Mouse (Mus musculus) urinary bladder, postnatal 25 days (tissue): Measurements from ENCODE around the gene Crat.

Source experiments
- DNase-seq: peaks from one replicate; pipeline ENCODE4 v3.0.0; 2022; ENCODE audit warnings: low spot score

Crat gene

DNA sequence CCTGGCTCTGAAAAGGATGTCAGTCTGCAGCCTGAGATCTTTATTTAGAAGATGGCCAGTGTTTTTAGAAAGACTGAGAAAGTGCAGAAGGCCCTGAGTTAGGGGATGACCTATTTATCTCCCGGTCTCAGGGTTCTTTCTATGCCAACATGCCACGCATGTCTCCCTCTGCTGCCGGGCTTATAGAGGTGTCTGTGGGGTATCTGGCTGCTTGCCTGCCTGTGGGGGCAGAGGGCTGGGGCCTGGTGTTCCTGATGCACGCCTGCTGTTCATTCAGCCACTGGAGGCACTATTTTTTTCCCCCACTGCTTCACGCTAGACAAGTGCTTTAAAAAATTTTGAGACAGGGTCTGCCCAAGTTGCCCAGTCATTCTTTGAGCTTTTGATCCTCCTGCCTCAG, 49.4 kb downstream of the Crat start:
- no peak for DNase-seq

DNA sequence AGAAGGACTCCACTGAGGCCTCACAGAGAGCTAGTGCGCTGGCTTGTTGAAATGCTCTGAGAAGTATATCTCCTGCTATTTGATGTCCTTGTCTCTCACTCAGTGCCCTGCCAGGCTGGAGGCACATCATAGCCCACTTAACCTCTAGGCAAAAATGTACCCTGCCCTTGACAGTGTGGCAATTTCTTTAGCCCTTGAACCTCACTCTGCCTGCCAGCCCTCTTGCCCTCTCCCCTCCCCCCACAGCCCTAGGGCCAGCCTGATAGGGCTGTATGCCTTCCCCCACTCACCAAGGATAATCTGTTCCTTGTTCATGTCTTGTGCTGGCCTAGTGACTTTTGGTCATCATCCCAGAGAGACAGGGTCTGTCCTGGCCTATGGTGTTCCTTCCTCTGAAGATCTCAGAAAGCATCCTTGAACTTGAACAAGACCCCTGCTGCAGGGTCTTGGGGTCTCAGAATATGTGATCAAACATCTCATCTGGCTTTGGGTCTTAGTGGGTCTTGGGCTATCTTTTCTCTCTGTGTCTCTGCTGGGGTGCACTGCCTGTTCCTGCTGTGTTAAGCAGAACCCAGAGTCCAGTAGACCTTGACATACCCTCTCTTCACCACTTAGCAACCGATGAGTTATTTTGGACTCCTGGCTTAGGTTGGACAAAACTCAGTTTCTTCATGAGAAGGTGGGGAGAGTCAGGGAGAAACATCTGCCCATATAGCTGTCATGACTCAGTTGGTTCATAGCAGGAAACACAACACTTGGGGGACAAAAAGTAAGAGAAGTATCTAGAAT, 50.1 kb downstream of the Crat start:
- no peak for DNase-seq

DNA sequence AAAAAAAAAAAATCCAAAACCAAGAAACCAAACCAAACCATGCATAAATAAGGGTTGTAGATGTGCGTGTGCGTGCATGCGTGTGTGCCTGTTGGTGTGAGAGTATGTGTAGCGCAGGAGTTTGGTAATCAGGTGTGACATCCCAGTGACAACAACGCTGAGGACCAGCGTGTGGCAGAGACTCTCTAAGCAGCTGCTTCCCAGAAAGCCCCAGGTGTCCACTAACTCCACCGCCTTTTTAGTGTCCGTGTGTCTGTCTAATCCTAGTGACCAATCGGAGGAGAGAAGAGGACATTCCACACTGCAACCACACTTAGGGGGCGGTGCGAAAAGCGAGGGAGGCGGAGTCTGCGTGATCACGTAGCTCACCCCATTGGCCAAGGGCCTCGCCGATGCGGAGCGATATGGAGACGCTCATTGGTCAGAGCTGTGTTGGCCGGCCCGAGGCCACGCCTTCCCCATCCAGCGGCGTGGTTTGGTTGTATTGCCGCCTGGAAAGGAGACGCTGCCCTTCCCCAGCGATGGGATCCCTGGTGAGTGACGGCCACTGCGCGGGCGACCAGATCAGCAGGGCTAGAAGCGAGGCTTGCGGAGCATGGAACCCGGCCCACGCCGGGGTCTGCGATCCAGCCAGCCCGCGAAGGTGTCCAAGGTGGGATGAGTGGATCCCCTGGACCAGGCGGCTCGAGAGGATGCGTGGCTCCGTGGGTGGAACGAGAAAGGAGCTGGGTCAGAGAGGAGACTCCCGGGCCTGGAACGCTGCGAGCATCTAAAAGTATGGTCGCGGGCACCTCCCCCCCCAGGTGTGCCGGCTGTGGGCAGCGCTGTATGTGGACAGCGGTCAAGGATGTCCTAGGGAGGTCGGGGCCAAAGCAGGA, 51.6 kb downstream of the Crat start, which contains the start of gene Miga2:
TSS of gene Miga2 (plus strand) at position 461 of the 878 bp plus-strand sequence.
- DNase-seq, result peak; percentile 95

DNA sequence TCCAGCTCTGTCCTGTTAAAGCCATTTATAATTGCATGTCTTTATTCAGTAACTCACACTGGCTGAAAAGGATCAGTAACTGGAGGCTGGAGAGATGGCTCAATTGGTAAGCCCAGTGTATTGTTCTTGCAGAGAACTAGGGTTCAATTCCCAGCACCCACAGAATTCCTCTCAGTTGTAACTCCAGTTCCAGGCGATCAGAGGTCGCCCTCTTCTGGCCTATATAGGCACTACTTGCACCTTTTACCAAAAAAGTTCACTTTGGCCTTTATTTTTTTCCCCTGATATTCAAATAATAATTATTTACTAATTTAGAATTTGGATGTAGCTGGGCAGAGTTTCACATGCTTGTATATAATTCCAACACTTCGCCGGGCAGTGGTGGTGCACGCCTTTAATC, 52.7 kb downstream of the Crat start:
- no peak for DNase-seq

DNA sequence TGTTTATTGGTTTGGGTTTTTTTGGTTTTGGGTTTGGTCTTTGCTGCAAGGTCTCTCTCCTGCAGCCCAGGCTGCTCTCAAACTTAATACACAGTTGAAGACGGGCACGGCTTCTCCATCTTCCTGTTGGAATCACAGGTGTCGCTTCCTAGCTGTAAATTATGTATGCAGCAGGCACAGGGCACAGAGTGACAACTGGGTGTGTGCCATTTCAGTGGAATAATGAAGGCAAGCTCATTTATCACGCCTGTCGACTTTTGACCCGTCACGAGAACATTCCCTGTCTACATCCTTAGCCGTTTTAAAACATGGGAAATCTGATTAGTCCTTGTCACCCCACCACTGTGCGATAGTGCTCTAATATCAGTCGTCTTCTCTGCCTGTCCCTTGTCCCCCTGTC, 55.0 kb downstream of the Crat start:
- no peak for DNase-seq

DNA sequence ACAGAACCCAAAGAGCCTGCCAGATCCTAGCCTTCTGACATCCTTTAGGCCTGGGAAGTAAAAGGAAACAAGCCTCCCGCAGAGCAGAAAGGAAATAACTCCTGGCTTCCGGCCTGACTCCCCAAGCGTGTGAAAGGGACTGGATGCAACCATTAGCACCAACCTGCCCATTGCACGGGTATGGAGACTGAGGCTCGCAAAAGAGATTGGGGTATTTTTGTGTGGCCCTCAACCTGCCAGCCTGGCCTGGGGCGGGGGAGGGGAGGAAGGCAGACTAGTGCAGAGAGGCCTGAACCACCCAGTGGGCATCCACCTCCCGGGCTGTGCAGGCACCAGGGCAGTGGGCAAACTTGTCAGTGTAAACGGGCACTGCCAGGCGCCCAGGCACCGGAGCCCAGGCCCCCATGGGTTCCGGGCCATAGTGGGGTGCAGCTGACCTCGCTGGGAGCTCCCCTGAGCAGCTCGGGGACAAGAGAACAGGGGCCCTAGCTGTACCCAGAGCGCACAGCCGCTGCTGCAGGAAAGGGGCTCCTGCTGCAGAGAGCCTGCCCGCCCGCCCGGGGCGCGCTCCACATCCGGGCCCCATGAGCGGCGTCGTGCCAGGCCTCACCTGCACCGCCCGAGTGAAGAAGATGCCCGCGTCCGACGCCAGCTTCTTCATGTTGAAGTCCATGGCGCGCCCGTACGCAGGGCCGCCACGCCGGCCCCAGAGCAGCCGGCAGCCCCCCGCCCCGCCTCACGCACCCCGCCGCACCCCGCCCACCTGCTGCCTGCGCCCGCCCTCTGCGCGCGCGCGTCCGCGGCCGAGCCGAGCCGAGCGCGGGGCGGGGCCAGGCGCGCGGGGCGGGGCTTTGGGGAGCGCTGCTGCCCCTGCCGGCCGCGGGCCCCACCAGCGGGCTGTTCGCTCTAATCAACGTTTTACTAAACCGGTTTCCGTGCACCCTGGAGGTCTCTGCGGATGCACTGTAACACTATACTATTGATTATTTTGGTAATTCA, 56.8 kb downstream of the Crat start, which contains the start of gene Sh3glb2:
TSS of gene Sh3glb2 (minus strand) at position 805 of the 999 bp plus-strand sequence.
- peak; percentile 91 for DNase-seq

DNA sequence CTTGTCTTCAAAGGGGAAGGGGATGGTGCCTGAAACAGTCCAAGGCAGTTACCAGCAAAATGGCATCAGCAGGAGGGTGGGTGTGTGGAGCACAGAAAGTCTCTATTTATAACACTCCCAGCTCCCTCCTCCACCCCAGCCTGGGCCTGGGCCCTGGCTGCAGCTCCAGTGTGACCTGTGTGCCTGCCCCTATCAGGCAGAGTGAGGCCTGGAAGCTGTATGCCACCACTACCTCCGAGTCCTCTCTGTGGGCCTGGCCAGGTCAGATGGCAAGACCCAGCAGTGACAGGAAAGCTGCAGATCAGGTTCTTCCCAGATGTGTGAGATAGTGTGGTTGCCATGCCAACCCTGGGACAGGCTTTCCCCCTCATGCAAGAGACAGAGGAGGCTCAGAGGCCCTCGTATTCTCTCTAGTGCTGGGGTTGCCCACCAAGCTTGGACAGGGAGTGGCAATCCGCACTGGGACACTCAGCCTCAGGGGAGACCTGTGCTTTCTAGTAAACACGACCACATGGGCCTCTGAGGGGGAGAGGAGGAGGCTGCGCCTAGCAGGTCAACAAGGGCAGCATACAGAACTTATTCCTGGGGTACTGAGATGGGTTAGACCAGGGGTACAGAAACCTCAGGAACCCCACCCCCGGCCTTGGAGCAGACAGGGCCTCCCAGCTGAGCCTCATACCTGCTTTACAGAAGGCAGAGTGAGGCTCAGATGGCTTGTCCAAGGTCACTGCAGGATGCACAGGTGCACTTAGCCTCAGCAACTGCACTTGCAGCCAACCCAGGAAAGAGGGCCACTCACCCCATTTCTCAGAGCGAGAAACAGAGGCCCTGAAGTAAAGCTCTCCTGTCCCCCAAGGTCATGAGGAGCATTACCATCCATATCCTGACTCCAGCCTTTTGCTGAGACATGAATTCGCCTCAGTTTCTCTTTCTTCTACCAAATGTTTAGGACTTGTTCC, 57.8 kb downstream of the Crat start:
- DNase-seq, result peak; percentile 56

DNA sequence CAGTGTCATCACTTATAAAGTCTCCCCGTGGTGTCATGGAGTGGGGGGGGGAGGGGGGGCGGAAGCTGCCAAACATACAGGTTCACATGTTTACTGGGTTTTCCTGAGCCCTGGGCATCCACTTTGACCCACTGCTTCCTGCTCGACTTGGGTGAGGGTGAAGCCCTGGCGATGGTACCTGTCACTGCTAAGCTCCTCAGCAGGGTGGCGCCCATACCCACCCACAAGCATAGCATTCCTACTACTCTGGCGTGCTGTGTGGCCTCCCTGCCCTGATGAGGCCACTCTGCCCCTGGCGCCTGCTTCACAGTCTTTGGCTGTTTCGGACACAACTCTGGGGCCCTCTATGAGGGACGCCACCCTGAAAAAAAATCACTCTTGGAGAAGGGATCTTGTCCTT, 58.7 kb downstream of the Crat start:
- no peak for DNase-seq

DNA sequence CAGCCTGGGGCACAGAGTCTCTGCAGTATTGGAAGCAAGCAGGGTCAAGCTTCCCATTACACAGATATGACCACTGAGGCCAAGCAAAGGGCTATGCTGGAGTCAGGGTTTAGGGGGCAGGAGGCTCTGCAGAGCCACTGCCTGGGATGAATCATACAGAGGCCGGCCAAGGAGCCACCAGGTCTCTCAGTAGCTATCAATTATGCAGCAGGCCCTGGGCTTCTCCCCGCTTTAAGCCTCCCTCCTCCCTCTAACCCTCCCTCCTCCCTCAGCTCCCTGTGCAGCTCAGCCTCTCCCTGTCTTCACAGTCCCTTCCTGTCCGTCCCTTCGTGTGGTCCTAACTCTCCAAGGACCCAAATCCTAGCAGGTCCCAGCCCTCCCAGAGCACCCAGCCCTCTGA, 59.3 kb downstream of the Crat start:
- no peak for DNase-seq

DNA sequence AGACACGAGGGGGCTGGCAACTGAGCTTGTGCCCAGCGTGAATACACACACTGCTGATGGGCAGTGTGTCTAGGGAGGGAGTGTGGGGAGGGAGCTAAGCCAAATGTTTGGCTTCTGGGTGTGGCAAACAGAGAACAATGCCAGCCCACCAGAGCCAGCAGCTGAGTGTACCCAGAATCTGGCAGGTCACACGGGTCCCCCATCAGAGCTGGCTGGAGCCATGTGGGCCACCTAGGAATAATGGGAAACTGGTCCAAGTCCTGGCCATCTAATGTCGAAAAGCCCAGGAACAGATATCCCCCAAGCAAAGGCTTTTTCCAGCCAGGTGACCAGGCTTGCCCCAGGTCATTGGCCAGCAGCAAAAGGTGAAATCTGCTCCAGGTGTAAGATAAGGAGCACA, 59.8 kb downstream of the Crat start:
- DNase-seq, result no peak

DNA sequence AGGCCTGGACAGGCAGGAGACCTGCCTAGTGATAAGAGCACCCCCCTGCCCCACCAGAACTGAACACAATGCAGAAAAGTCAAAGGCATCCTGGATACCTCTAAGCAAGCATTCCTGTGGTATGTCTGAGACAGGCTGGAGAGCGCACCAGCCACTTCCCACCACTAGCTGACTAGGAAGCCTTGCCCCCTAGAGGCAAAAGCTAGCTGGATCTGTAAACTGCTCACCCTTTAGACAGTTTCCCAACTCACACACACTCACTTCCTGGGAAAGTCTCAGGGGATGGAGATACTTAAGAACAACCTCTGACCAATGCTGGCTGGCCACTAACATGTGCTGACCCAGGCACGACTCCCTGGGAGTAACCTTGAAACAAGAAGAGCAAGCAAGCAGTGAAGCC, 64.5 kb downstream of the Crat start:
- no peak for DNase-seq
